Mouse (Mus musculus) adrenal gland (tissue): ENCODE measurements around the gene Ttc21a.

Experiments used
- intact Hi-C: fragments of 180-260 bp; cut with DNase I; formaldehyde crosslinking; loops from one replicate; pipeline ENCODE4 v1.15.1; 2025

The Ttc21a gene

DNA sequence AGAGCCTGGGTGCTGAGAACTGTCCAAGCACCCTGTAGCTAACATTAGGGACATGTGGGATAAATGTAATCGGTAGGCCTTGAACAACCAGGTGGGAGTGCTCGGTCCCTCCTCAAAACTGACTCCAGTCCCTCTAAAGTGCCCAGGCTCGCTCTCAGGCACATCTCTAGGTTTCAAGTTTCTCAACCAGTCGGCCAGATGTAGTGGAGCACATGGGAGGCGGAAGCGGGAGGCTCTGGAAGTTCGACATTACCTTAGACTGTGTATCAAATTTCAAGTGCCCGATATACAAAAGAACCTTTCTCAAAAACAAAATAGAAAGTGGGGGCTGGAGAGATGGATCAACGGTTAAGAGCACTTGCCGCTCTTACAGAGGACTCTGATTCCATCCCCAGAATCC lies 2.2 kb downstream of the Ttc21a start:
- intact Hi-C loops, result no loop called here

DNA sequence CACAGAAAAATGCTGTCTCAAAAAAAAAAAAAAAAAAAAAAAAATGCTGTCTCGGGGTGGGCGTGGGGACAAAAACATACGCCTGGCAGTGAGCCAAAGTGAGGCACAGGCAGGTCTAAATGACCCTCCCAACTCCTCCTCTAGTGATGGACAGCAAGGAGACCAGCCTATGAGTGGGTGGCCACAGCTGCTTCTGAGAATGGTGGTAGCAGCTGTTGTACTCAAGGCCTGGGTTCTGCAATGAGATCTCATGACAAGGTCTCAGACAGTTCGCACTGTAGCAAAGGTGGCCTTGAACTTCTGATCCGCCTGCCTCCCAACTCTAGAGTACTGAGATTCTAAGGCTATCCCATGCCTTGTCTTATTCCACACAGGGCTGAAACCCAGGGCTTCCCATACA lies 4.0 kb downstream of the Ttc21a start:
- intact Hi-C loops, result no loop called here

GRCm38 (mm10) chr9:119941861-119942260 lies 4.5 kb downstream of the Ttc21a start:
- intact Hi-C loops, result no loop called here

DNA sequence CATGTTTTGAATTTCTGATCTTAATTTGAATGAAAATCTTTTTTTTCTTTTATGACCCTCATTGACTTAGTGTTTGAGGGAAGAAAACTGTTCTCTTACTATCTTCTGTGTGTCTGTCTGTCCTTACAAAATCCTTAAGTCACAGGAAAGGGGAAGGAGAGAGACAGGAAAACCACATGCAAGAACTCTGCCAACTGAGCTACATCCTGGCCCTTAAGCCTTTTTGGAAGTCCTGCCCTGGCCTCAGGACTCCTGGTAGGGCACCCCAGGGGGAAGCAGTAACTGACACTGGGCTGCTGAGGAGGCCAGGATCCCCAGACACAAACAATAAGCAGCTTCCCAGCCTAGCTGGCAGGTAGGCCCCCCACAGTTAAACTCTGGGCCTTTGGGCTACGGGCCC lies 5.9 kb downstream of the Ttc21a start:
- intact Hi-C loops, result no loop called here

GRCm38 (mm10) chr9:119945173-119945900 lies 7.9 kb downstream of the Ttc21a start:
- intact Hi-C loops, result no loop called here

DNA sequence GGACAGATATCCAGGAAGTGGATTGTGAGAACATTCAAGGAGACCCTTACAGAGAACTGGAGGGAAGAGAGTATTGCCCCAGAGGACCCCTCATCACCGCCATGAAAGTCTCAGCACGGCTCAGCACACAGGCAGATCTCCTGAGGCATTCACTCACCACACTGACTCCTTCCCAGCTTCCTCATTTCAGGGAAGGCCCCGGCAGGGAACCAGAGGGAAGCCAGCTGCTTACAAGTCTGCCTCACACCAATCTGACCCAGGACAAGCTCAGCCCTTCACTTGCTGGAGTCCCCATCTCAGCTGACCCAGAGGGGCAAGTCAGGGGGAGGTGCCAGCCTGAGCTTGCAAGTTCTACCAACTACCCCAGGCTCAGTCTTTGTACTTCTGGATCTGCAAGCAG lies 11.4 kb downstream of the Ttc21a start:
- intact Hi-C loops, result no loop called here

- intact Hi-C loops, result no loop called here
Observed at GRCm38 (mm10) chr9:119950434-119950833, 13.0 kb downstream of the Ttc21a start.

DNA sequence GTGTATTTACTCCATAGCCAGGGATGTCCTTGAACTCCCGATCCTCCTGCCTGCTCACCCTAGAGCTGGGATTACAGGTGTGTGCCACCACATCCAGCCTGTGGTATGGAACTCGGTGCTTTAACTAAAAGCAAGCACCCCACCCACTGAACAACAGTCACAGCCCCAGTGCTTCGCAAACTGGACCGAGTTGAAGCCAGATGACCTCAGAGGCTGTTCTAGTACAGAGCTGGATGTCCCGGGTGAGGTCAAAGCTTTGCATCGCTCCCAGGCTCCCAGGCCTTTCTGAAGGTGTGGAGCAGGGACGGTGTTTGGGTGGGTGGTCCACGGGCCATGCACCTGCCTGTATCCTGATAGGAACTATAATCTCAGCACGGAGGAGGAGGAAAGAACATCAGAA lies 14.0 kb downstream of the Ttc21a start:
- intact Hi-C loops, result no loop called here

DNA sequence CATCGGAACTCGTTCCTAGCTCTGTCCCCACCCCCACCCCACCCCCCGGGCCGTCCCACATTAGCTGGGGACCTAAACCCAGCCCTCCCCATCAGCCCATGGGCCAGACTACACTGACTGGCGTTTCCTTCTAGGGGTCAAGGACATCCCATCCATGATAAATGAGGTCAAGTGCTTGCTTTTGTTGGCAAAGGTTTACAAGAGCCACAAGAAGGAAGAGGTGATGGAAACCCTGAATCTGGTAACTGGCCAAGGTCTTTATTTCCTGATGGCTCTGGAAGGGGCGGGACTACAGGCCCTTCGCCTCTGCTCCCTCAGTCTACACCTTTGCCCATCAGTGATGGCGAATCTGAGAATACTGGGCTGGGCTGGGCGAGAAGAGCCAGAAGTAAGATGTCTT lies 21.4 kb downstream of the Ttc21a start:
- intact Hi-C loops, result no loop called here

GRCm38 (mm10) chr9:119962216-119962615 lies 24.8 kb downstream of the Ttc21a start:
- intact Hi-C loops, result loop anchor here (5.0 kb wide), 2 partner anchors 50 to 110 kb away; no protein-coding TSS in a partner anchor

DNA sequence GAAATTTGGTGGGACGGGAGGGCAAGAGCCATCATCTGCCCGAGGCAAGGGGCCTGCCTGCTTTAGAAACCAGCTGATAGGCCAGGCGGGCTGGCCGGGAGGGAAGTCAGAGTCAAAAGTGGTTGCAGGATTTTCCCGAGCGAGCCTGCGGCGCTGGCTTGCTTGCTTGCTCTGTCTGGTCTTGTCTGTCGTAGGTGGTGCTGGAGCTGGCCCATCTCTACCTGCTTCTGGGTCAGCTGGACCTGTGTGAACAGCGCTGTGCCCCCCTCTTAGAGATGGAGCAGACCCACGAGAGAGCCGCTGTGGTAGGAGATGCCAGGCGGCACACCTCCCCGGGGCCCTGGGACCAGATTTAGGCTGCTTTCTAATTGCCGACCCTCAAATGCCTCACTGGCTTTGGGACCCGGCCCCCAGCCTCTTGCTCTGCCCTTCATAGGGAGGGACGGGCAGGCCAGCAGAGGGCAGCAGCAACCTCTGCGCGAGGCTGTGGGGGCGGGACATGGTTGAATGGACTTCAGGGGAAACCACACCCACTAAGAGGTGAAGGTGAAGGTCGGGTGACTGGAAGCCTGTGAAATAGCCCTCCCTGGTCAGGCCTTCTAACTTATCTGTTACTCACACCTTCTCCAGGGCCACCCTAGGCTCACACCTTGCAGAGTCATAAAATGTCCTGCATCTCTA lies 25.7 kb downstream of the Ttc21a start:
- intact Hi-C loops, result loop anchor here (5.0 kb wide), 2 partner anchors 49 to 109 kb away; no protein-coding TSS in a partner anchor

GRCm38 (mm10) chr9:119964206-119964605 lies 26.8 kb downstream of the Ttc21a start:
- intact Hi-C loops, result loop anchor here (5.0 kb wide), 2 partner anchors 48 to 108 kb away; no protein-coding TSS in a partner anchor

- intact Hi-C loops, result no loop called here
Observed at GRCm38 (mm10) chr9:119965186-119965585, 27.8 kb downstream of the Ttc21a start.

DNA sequence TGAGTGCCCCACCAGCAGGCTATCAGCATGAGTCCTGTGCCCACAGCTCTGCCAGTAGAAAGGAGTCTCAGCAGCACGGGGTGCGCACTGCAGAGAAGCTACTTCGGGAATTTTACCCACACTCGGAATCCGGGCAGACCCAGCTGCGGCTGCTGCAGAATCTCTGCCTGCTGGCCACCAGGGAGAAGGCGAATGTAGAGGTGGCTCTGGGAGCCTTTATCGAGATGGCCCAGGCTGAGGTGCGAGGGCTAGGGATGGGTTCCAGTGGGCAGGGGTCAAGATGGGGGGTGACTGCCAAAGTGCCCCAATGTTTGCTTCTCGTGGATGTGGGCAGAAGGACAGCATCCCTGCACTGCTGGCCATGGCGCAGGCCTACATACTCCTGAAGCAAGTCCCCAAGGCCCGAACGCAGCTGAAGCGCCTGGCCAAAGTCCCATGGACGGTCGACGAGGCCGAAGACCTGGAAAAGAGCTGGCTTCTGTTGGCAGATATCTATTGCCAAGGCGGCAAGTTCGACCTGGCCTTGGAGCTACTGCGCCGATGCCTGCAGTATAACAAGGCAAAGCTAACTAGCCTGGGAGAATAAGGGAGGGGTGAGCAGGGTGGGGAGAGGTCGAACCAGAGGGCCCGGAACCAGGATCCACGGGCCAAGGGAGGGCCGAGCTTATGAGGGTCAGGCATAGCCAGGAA lies 29.0 kb downstream of the Ttc21a start:
- intact Hi-C loops, result no loop called here

DNA sequence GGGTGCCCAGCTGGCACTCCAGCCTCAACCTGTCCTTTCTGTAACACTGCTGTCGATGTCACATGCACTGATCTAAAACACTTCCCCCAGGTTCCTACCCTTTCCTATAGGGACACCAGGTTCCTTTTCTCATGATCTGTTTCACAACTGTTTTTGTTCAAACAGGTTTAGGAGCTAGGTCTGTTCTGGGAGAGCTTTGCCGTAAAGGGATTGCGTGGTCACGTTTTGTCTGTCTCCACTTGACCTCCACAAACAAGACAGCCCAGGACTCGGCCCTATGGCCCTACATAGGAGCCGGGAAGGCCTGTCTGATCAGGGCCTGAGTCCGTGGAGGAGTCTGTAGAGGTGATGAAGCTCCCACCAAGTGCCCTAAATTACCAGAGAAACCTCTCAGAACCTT lies 32.4 kb downstream of the Ttc21a start:
- intact Hi-C loops, result no loop called here

DNA sequence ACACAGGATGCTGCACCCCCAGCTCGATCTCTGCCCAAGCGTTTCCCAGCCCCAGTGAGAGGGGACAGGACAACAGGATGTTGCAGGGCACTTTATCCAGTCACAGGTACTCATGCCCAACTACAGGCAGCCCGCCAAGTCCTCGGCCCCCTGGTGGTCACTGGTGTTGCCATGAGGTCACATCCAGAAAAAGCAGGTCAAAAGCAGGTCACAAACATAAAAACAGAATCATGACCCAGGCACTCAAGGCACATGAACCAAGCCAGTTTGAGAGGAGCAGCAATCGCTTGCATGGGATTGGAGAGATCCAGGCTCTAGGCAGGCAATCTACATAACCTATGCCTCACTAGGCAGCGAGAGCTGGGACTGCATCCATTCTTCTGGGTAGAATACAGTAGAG lies 32.8 kb downstream of the Ttc21a start:
- intact Hi-C loops, result no loop called here

DNA sequence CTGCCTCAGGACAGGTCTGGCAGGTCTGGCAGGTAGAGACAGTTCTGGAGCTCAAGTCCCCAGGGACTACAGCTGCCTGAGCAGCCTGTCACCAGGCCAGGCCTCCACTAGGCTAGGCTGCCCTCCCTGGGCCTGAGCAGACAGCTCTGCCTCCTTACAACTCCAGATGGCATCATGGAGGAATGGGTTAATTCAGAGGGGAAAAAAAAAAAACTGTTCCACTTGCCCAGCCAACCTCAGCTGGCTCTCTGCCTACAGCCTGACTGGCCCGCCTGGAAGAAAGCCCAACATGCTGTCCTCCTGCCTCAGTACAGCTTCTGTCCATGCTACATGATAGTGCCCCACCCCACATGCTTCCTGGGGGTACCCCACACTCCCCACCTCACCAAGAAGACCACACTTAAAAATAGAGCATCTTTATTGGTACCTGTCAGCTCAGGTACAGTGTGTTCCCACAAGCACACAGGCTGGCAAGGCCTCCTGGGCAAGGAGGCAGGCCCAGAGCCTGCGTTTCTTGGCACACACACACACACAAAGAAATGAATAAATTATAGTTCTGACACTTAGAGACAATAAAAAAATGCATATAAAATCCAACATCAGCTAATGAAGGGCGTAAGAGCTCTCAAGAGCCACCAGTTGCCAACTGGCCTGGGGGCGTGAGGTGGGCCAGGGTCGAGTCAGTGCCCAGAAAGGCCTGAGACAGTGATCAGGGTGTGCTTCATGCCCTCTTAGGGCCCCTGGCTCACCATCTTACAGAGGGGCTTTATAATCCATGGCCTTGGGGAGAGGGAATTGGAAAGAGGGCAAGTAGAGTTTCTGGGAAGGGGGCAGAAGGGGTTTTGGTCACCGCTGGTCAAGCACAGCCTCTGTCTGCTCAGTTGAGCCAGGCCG lies 33.6 kb downstream of the Ttc21a start:
- intact Hi-C loops, result no loop called here

GRCm38 (mm10) chr9:119972166-119972565 lies 34.8 kb downstream of the Ttc21a start:
- intact Hi-C loops, result no loop called here

GRCm38 (mm10) chr9:119972582-119972981 lies 35.2 kb downstream of the Ttc21a start:
- intact Hi-C loops, result no loop called here

- intact Hi-C loops, result no loop called here
Observed at GRCm38 (mm10) chr9:119973281-119973680, 35.9 kb downstream of the Ttc21a start.

DNA sequence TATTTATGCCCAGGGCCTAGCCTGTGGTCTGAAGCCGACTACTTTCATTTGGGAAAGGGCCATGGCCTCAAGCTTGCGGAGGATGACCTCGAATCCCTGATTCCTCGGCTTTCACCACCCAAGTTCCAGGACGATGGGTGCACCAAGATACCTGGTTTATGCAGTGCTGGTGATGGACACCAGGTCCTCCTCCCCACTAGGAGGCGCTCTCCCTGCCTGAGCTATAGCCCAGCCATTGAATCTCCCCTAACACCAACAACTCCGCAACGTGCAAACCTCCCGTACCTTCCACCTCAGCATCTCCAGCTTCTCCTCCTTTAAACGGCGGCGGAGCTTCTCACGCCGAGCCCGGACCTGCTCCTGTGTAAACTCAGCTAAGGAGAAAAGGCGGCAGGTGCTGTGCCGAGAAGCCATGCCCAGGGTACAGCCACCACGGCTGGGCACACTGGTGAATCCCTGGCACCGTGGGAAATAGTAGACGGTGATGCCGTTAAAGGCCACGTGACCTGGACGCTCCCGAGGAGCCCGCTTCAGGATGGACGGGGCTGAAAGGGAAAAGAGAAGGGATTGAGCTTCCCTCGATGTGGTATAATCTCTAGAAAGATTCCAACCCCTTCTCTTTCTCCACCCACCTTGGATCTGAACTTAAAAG lies 36.6 kb downstream of the Ttc21a start:
- intact Hi-C loops, result no loop called here
